Mouse (Mus musculus) naive thymus-derived CD4-positive, alpha-beta T cell, adult 2 months (primary cell): Measurements from ENCODE around the gene Ppfibp1.

ENCODE experiments used
- DNase-seq: peaks from one replicate; pipeline ENCODE4 v3.0.0-alpha.2; 2011; ENCODE audit warnings: low read depth

The Ppfibp1 gene

GRCm38 (mm10) chr6:147042291-147043290 lies 154.3 kb downstream of the Ppfibp1 start, which contains the start of gene Mrps35:
Mrps35 (plus strand) TSS chr6:147042764.
- DNase-seq, result peak; percentile 86

DNA sequence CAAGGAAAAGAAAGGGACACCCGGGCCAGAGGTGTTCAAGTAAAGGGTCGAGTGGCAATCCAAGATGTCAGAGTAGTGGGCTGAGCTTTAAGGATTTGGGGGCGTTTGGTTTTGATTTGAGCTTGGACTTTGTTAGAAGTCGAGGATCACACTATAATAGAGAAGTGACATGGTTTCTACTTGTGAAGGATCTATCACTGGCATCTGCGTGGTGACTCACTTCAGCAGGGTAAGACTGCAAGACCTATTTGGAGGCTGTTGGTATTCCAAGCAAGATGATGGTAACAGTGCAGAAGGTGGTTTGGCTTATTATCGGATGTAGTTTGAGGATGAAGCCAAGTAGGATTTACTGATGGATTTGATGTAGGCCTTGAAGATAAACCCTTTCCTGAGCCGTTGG lies 155.3 kb downstream of the Ppfibp1 start:
- DNase-seq, result no peak

- DNase-seq, result no peak
Measured at GRCm38 (mm10) chr6:147049239-147049805, 161.0 kb downstream of the Ppfibp1 start.

DNA sequence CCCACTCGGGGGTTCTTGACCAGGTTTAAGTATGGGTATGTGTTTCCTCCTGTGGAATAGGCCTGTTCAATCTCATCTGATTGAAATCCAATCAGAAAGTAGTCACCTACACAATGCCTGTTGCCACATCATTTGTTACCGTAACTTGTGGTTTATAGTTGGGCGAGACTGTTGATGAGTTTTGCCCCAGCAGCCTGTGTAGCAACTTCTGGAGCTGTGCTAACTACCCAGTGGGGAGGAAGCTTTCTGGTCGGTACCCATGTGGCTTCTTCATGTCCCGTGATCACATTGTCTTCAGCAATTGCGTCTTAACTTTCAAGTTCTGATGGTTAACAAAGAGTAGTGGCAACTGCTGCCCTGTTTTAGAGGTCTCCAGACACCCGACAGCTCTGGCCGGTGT lies 163.4 kb downstream of the Ppfibp1 start:
- no peak for DNase-seq

- DNase-seq, result no peak
Measured at GRCm38 (mm10) chr6:147052440-147052839, 164.2 kb downstream of the Ppfibp1 start.

DNA sequence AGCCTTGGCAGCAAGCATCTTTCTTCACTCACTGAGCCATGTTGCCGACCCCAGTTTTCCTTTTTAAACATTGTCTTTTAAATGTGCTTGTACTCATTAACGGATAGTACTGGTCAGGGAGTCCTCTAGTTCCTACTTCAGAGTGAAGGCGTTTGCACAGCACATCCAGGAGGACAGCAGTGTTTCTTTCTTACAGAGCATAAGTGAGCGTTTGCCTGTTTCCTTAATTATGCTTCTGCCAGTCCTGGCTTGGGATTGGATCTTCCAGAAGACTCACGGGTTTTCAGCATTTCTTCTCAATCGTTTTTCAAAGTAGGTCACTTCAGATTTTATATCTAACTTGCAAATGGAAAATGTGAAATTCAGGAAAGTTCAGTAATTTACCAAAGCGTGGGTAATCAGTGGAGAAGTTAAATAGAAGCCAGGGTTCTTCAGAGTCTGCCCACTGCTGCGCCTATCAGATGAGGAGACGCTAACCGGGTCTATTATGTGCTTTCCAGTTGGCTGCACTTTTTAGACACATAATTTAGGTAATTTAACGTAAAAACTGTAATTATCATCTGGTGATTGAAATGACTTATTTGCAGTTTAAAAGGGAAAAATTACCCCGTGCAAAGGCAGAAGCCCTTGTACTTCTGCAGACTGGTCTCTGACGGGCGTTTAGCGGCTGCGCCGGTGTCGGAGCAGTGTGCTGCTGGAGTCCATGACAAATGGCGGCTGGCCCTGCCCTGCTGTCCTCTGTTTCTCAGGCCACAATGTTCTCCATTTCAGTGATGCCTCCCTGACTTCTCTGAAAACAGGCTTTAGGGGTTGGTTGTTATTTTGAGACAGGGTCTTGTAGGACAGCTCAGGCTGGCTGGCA lies 165.7 kb downstream of the Ppfibp1 start:
- no peak for DNase-seq

- DNase-seq, result no peak
Measured at GRCm38 (mm10) chr6:147055374-147055977, 167.2 kb downstream of the Ppfibp1 start.

GRCm38 (mm10) chr6:147059326-147059725 lies 171.0 kb downstream of the Ppfibp1 start:
- no peak for DNase-seq

DNA sequence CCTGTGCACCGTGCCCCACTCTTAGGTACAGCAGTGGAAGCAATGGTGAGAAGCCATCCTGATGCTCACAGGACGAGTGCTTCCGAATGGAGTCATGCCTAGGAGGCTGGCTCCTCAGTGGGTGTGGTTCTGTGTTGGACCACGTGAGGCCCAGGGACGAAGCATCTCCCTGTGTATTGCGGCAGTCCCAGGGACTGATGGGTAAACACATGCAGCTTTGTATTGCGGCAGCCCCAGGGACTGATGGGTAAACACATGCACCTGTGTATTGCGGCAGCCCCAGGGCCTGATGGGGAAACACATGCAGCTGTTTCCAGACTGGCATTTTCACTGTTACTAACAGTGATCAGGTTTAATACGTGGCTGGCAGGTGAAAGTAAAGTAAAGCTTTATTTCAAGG lies 173.3 kb downstream of the Ppfibp1 start:
- no peak for DNase-seq

DNA sequence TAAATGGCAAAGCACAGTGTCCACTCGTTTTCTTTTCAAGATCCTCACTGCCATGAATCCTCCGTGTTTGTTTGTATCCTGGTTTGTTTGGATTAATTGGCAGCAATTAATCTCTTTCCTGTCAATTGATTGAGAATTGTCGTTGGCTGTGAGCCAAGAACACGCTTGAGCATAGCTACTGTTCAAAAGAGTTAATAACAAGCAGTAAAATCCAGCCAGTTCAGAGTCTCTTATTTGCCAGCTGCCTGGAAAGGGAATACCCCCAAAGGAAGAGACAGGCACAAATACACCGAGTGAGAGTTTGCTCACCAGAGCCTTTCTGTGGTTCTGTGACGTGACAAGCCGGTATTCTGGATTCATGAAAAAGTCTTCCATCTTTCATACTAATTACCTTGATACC lies 173.7 kb downstream of the Ppfibp1 start:
- no peak for DNase-seq

GRCm38 (mm10) chr6:147062694-147063093 lies 174.4 kb downstream of the Ppfibp1 start:
- no peak for DNase-seq

- DNase-seq, result no peak
Measured at GRCm38 (mm10) chr6:147064226-147064943, 176.1 kb downstream of the Ppfibp1 start.

- no peak for DNase-seq
Measured at GRCm38 (mm10) chr6:147064944-147065261, 176.6 kb downstream of the Ppfibp1 start.

GRCm38 (mm10) chr6:147075808-147076387 lies 187.6 kb downstream of the Ppfibp1 start:
- no peak for DNase-seq

DNA sequence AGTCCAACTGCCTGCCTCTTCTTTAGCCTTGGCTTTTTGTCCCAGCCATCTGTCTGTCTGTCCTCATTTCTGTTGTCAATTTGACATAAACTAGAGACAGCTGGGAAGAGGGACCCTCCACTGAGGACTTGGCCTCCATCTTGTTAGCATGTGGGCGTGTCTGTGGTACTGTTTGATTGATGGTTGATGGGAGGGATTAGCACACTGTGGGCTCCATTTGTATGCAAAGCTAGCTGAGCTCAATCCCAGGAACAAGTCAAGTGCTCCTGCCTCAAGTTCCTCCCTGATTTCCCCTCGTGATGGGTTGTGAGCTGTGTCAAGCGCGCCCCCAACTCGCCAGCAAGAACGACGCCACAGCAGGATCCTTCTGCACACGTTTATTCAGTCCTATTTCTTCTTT lies 188.6 kb downstream of the Ppfibp1 start:
- no peak for DNase-seq

DNA sequence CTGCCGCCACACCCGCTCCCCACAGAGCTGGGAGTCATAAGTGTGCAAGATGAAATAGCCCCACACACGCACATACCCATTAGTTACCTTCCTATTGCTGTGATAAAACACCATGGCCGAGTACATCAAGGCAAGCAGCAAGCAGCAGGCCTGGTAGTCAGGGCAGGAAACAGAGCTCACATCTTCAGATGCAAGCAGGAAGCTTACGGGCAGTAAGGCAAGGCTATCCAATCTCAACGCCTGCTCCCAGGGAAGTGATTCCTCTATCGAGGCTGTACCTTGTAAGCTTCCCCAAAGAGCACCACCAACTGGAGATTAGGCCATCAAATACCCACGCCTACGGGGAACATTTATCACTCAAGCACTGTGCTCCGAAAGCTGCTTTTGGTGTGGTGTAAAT lies 191.6 kb downstream of the Ppfibp1 start:
- DNase-seq, result no peak
